Mouse (Mus musculus): ENCODE results near the gene Car10.

Car10 gene

GRCm38 (mm10) chr11:93497896-93498295 is 400.1 kb downstream of the Car10 start:
- no peak for DNase-seq (ENCODE audit: low read depth, low spot score)

- DNase-seq (ENCODE audit: low read depth, low spot score), result peak; percentile 75
Observed at GRCm38 (mm10) chr11:93500442-93500841, 402.6 kb downstream of the Car10 start.

DNA sequence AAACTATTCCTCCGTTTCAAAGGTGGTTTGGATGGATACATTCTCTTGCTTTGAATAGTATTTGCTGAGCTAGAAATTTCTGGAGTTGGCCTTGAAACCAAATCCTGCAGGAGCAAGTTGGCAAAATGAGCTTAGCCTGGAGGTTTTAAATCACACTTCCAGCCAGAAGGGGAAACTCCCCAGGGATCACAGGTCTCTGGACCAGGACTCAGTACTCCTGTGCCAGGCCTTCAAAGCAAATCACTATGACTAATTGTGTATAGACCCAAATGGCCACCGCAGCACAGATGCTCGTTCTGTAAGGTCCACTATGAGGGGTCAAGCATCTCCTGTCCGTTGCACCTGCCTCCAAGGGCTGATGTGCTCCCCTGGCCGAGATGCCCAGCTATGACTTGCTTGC is 403.8 kb downstream of the Car10 start:
- no peak for DNase-seq (ENCODE audit: low read depth, low spot score)

DNA sequence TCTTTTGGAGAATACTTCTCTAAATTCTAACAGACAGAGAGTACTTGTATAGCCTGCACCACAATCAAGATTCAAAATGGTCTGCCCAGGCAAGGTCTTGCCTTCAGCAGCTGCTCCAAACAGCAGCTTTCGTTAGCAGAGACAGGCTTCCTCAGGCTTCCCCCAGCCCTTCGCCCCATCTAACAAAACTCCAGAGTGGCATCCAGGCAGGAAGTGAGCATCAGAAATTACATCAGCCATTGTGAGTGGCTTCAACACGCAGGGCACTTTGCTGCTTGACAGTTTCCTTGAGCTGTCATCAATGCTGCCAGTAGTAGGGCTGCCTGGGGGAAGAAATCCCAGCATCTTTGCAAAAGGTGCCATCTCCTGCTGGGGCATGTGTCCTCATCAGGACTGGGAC is 405.0 kb downstream of the Car10 start:
- no peak for DNase-seq (ENCODE audit: low read depth, low spot score)

DNA sequence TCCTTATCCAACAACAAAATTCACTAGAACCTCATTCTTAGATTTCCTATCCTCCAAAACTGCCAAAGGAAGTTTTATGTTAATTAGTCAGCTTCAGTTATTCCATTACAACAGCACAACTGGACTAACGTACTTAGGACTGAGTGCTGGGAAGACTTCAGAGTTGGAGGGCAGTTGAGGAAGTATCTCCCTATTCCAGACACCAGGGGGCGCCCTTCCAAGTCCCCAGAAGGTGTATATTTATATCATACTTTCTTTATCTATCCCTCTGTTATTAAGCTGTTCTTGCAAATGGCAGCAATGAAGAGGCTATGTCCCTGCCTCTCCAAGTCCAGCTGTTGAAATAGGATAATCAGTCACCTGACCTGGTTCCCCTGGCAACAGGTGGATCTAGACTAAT is 405.6 kb downstream of the Car10 start:
- DNase-seq (ENCODE audit: low read depth, low spot score), result no peak

GRCm38 (mm10) chr11:93509527-93510235 is 411.9 kb downstream of the Car10 start:
- DNase-seq (ENCODE audit: low read depth, low spot score), result peak; percentile 43

DNA sequence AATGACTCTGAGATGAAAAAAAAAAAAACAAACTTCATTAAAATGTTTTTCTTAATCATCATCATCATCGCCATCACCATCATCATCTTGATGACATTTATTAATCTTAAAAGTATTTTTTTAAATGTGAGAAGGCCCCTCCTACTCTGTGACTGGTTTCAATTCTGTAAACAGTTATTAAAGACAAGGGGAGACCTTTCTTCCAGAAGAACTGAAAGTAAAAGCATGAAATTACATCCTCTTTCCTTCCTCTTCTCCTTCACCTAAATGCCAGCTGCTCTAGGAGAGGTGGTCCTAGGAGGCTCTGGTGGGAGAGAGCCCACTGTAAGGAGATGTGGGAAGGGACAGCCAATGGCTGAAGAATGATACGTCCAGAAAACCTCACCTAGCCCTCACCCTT is 415.0 kb downstream of the Car10 start:
- no peak for DNase-seq (ENCODE audit: low read depth, low spot score)

GRCm38 (mm10) chr11:93514396-93514795 is 416.6 kb downstream of the Car10 start:
- DNase-seq (ENCODE audit: low read depth, low spot score), result no peak

GRCm38 (mm10) chr11:93515566-93515965 is 417.7 kb downstream of the Car10 start:
- DNase-seq (ENCODE audit: low read depth, low spot score), result no peak

DNA sequence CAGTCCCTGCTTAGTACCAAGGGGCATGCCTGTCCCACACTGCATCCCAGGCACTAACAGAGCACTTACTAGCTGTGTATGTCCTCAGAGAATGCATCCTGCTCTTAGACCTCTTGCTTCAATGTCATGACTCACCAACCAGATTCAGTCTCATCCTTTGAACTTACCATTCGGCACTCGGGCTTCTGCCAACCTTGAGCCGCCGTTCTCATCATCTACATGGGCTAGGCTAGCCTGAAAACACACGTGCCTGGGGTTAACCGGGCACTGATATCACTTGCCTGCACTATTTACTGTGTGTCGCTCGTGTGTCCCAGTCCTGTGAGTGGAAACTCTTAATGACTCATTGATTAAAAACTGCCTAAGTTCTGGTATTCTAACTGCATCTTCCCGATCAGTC is 418.4 kb downstream of the Car10 start:
- DNase-seq (ENCODE audit: low read depth, low spot score), result no peak

- no peak for DNase-seq (ENCODE audit: low read depth, low spot score)
Observed at GRCm38 (mm10) chr11:93516946-93517345, 419.1 kb downstream of the Car10 start.

- no peak for DNase-seq (ENCODE audit: low read depth, low spot score)
Observed at GRCm38 (mm10) chr11:93522501-93522900, 424.7 kb downstream of the Car10 start.

- no peak for DNase-seq (ENCODE audit: low read depth, low spot score)
Observed at GRCm38 (mm10) chr11:93525921-93526320, 428.1 kb downstream of the Car10 start.

DNA sequence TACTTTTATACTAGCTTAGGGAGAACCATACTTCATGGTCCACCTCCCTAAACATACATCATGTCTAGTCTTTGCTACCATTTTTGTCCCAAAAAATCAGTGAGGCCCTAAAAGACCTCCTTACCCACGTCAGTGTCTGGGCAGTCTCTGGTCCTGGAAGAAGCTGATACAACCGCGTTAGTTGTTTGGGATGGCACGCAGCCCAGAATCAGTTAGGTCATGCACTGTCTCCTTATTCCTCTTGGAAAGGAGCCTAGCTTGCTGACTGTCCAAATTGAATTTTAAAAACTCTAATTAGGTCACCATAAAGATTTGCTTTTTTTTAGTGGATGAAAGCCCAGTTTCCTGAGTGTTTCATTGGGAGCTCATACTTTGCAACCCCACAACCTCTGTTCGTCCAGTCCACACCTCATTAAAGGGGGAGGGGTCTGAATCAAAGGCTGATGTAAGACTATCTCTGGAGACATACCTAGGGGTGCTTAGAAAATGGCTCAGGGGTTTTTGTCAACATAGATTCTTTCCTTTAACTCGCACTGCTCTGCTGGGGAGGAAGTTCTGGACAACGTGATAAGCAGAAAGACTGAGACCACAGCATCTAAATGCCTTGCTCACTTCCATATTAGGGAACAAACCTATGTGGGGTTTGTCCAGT is 433.3 kb downstream of the Car10 start:
- no peak for DNase-seq (ENCODE audit: low read depth, low spot score)

GRCm38 (mm10) chr11:93536244-93536643 is 438.4 kb downstream of the Car10 start:
- DNase-seq (ENCODE audit: low read depth, low spot score), result no peak

DNA sequence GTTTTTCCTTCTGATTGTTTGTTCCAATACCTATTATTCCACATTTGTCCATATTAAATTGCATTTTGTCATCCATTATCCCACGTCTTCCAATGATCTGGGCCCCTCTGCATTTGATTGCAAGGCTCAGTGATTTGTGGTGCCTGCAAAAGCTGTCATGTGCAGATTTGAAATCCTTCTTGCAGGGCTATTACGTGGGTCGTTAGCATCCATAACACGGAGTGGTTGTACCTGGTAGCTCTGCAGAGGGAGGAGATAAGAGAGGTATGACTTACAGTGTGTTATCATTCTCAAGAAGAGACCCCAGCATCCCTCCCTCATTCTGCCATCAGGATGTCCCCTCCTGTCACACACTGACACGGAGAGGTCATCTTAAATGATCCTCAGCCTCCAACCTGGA is 451.1 kb downstream of the Car10 start:
- DNase-seq (ENCODE audit: low read depth, low spot score), result peak; percentile 4

DNA sequence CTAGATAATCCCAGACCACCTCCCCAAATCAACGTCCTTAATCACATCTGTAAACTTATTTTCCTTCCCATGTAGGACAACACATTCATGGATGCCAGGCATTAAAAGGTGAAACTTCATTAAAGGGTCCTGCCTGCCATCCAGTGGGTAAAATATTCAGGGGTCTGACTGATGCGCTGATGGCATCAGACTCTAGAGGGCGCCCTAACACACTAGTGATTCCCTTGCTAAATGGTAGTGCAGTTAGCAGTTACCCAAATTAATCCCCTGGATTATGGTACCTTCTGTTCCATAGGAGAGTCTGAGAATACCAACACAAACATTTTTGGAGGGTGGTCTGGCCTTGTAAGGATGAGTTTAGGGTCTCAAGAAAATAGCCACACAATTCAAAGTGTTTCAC is 453.1 kb downstream of the Car10 start:
- DNase-seq (ENCODE audit: low read depth, low spot score), result peak; percentile 53

- no peak for DNase-seq (ENCODE audit: low read depth, low spot score)
Observed at GRCm38 (mm10) chr11:93559118-93559517, 461.3 kb downstream of the Car10 start.

DNA sequence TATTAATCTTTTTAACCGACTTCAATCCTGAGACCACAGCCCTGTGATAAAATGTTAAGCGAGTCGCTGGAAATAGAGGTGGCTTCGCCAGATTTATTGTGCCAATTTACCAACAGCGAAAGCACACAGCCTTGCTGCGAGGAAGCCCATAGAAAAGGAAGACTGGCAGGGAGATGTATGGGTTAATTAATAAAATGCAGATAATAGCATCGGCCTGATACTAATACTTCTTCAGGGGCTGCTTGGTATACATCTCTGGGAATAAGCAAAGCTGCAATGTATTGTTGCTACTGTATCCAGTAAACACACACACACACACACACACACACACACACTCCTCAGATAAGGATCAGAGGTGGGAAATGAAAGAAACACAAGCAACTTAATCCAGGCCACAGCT is 462.7 kb downstream of the Car10 start:
- DNase-seq (ENCODE audit: low read depth, low spot score), result no peak

DNA sequence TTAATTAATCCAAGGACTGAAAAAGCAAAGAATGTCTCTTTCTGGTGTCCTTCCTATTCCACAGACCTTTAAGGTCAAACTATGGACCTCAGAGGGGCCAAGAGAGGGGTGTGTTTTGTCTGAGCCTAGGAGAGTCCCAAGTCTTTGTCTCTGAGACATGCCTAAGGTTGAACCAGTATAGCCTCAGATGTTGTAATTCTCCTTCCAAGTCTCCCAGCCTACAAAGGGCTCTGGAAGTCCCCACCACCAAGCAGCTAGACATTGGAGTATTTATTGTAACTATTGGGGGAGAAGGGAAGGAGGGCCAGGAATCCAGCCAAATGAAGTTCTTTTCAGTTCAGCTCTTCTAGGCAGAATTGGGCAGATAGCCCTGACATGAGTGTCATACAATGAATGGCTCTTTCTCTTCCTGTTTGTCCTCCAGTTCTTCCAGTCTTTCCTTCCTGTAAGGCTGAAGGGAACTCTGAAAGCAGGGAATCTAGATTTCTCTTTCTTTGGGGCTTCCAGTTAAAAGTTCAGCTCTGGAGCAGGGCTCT is 464.6 kb downstream of the Car10 start:
- no peak for DNase-seq (ENCODE audit: low read depth, low spot score)

GRCm38 (mm10) chr11:93565756-93566155 is 467.9 kb downstream of the Car10 start:
- no peak for DNase-seq (ENCODE audit: low read depth, low spot score)

DNA sequence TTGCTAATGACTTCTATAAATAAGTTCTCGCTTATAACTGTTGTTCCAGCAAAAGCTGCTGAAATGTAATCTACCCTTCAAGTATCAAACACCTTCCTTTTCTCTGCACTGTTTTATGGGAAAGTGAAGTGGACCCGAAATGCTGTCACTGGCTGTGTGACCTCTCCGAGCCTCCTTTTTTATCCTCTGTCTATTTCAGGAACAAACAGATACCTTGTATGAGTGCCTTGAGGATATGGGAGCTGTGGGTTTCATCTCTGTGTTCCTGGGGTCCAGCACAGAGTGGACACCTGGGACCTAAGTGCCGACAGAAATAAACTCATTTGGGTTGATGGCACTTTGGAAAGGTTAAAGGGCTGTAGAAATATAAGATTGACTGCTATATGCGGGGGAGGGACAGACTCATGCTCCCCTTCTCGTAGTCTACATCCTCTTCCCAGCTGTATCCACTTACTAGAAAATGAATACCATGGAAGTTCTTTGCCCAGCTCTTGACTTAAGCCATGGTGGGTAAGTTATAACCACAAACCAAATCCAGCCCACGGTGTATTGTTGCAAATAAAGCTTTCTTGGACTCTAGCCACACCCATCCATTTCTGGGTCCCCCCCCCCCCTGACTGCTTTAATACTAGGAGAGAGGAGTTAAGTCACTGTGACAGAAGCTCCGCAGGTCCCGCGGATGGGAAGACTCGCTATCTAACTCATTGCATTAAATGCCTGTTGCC is 474.3 kb downstream of the Car10 start:
- DNase-seq (ENCODE audit: low read depth, low spot score), result no peak

DNA sequence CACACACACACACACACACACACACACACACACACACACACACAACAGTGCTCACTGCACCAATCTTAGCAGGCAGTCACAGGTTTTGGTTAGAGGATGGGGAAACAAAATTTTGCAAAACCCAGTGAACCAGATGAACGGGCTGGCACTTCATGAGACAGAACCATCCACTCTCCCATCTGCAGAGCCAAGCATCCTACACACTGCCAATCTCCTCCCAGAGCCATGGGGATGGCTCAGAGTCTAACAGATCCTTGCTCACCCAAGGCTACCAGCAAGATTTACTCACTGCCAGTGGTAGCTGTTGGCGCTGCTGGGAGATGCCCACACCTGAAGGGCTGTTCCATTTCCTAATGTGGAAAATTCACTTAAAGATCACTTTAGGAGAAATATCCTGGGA is 479.6 kb downstream of the Car10 start:
- no peak for DNase-seq (ENCODE audit: low read depth, low spot score)
